Mouse (Mus musculus): Measurements from ENCODE around the gene Gabrr3. TPM values are rescaled to one million over a fixed set of nuclear protein-coding genes. Genes with fewer than 3 reads are reported as not detected.

The Gabrr3 gene
- polyA plus RNA-seq (2016; fragmentation: Nextera tagmentation; extraction: Ambion mirVana), result not detected in 2 replicates

DNA sequence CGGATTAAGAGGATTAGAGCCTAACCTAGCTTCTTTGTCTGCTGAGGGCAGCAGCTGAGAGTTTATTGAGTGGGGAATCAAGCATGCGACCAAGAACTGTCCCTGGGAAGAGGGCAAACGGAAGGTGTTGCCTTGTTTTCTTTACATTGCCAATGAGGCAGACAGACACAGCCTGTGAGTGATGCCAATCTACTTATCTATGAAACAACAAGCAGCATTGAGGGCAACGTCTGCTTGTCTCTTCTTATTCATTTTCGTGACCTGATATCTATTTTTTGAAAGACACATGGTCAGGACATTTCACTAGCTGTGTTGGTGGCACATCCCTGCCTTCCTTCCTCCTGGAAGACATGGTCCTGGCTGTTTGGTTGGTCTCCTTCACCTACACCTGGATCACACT is at the start of gene Gabrr3:
Gene Gabrr3 (plus strand): TSS at position 301 of the 400 bp plus-strand sequence.
- Histone ChIP-seq H3K27me3 (replicated peaks) (no peaks in the 10 kb centered on the region), H3K27ac (ENCODE audit: poor library complexity, severe bottlenecking) (no peak within 1 kb of the TSS), H3K4me2 (no peak within 1 kb of the TSS), H3K9me3 (replicated peaks) (no peaks in the 10 kb centered on the region), H3K36me3 (no peaks in the 10 kb centered on the region), H3K9ac (no peak within 1 kb of the TSS), H3K4me1 (replicated peaks) (no peaks in the 10 kb centered on the region), H3K4me3 (no peak within 1 kb of the TSS)
- ATAC-seq (ENCODE audit: insufficient number of reproducible peaks, low FRiP score), result no peak
- 59% methylated on average over 5 of the region's 5 CpGs for WGBS

DNA sequence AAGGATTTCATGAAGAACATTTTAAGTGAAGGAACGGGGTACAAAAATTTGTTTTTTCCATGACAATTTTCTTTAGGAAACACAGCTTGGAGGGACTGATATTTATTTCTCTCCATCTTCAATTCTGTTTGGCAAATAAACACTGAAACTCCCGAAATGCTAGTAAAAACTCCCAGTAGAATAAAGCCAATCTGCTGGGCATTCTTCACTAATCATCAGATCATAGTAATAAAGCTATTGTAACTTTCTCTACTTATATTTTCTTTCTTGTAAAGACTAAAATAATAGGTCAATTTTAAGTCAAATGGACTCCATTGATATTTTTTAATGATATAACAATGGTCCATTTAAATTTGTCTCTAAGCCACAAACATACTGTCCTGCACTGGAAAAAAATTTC is 43.2 kb upstream of the Gabrr3 start, which contains the start of gene Olfr209:
Gene Olfr209 (minus strand): TSS at position 101 of the 400 bp plus-strand sequence.
- Histone ChIP-seq H3K4me2 (no peak within 1 kb of the TSS), H3K27ac (ENCODE audit: poor library complexity, severe bottlenecking) (no peak within 1 kb of the TSS), H3K9ac (no peak within 1 kb of the TSS), H3K36me3 (no peaks in the 10 kb centered on the region), H3K9me3 (replicated peaks) (no peaks in the 10 kb centered on the region), H3K27me3 (replicated peaks) (no peaks in the 10 kb centered on the region), H3K4me3 (no peak within 1 kb of the TSS), H3K4me1 (replicated peaks) (no peaks in the 10 kb centered on the region)
- no peak for ATAC-seq (ENCODE audit: insufficient number of reproducible peaks, low FRiP score)
- 62% methylated on average over 2 of the region's 2 CpGs for WGBS

DNA sequence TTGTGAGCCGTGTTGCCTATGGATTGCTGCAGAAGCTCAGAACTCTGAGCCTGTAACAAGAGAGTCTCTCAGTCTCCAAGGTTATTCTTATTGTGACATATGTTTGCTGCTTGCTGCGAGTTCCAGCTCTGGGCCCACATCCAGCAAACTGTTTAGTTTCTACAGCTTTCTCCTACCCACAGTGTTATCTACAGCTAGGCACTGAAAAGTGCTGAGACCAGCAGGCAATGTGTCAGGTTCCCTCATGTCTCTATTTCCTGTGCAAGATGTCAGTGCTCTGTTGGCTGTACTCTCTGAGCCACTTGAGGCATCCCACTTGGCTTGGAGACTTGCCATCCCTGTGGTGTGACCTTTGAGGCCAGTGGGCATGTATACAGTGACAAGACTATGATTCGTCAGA is 13.8 kb upstream of the Gabrr3 start:
- H3K27me3 ChIP-seq (replicated peaks), result no peaks in the 10 kb centered on the region

DNA sequence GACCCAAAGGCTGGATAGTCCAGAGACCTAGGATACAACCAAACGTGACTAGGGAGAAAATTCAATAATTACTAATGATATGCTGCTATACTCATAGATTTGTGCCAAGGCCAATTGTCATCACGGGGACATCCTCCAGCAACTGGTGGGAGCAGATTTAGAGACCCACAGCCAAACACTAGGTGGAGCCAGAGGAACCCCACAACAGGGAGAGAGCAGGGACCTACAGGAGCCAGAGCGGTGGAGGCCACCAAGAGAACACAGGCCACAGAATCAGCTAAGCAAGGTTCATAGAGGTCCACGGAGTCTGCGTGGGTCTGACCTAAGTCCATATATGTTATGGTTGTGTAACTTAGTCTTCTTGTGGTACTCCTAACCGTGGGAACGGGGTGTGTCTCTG is 6.0 kb upstream of the Gabrr3 start:
- Histone ChIP-seq H3K9me3 (replicated peaks) (0 out of 2 replicates have a peak, but pooled peaks cover 4% of the 10 kb centered on the region), H3K27ac (ENCODE audit: poor library complexity, severe bottlenecking) (no peak overlapping the region), H3K4me3 (no peak overlapping the region), H3K4me2 (no peak overlapping the region), H3K36me3 (no peaks in the 10 kb centered on the region), H3K27me3 (replicated peaks) (no peaks in the 10 kb centered on the region), H3K4me1 (replicated peaks) (no peaks in the 10 kb centered on the region), H3K9ac (no peak overlapping the region)
- 60% methylated on average over 7 of the region's 7 CpGs for WGBS
- no peak for ATAC-seq (ENCODE audit: insufficient number of reproducible peaks, low FRiP score)

More for the DNA sequence above, 13.8 kb upstream of the Gabrr3 start:
- WGBS, result 59% methylated on average over 3 of the region's 3 CpGs
- H3K4me2 ChIP-seq, result no peak overlapping the region
- no peaks in the 10 kb centered on the region for H3K36me3 ChIP-seq
- H3K9me3 ChIP-seq (replicated peaks), result 0 out of 2 replicates have a peak, but pooled peaks cover 4% of the 10 kb centered on the region
- H3K4me1 ChIP-seq (replicated peaks), result no peaks in the 10 kb centered on the region
- H3K4me3 ChIP-seq, result no peak overlapping the region
- H3K27ac ChIP-seq (ENCODE audit: poor library complexity, severe bottlenecking), result no peak overlapping the region
- ATAC-seq (ENCODE audit: insufficient number of reproducible peaks, low FRiP score), result no peak
- H3K9ac ChIP-seq, result no peak overlapping the region

DNA sequence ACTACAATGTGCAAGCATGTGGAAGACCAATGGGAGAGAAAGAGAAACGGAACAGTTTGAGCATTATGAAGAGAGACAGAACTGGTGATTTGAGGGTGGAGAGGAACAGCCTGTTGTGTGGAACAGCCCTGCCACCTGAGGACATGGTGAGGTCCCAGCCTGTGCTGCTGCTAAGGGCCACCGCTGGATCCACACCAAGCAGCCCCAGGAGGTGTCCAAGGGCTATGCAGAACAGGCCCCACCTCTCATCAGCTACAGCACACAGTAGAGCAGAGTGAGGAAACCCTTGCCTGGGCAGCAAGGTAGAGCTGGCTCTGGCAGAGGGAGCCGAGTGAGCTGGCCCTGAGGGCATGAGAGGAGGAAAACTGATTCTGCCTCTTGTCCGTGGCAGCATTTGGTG is 5.1 kb upstream of the Gabrr3 start:
- no peaks in the 10 kb centered on the region for H3K4me1 ChIP-seq (replicated peaks)
- ATAC-seq (ENCODE audit: insufficient number of reproducible peaks, low FRiP score), result 0 out of 2 replicates have a peak, but pooled peaks have one; percentile 6
- WGBS, result 70% methylated on average over 4 of the region's 4 CpGs

DNA sequence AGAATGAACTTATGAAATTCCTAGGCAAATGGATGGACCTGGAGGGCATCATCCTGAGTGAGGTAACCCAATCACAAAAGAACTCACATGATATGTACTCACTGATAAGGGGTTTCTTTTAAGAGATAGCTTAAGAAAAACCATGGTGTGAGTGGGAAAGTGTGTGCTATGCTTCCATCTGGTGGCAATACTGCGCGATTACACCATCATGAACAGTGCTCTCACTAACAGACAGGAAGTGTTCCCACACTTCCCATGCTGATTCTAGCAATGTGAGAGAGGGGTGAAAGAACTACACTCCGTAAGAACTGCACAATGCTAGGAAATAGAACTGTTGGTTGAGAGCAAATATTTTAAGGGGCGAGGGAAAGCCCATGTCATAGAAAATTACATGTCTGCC is 3.4 kb upstream of the Gabrr3 start:
- Histone ChIP-seq H3K9me3 (replicated peaks) (no peaks in the 10 kb centered on the region), H3K4me1 (replicated peaks) (no peaks in the 10 kb centered on the region), H3K27ac (ENCODE audit: poor library complexity, severe bottlenecking) (no peak overlapping the region), H3K27me3 (replicated peaks) (no peaks in the 10 kb centered on the region), H3K4me3 (no peak overlapping the region), H3K4me2 (no peak overlapping the region), H3K9ac (no peak overlapping the region), H3K36me3 (no peaks in the 10 kb centered on the region)
- WGBS, result 11% methylated on average over 4 of the region's 4 CpGs
- 0 out of 2 replicates have a peak, but pooled peaks have one; percentile 45 for ATAC-seq (ENCODE audit: insufficient number of reproducible peaks, low FRiP score)

More for the DNA sequence above, 5.1 kb upstream of the Gabrr3 start:
- no peak overlapping the region for H3K9ac ChIP-seq
- H3K27me3 ChIP-seq (replicated peaks), result no peaks in the 10 kb centered on the region
- no peak overlapping the region for H3K4me2 ChIP-seq
- 0 out of 2 replicates have a peak, but pooled peaks cover 4% of the 10 kb centered on the region for H3K9me3 ChIP-seq (replicated peaks)
- H3K27ac ChIP-seq (ENCODE audit: poor library complexity, severe bottlenecking), result no peak overlapping the region
- H3K4me3 ChIP-seq, result no peak overlapping the region
- H3K36me3 ChIP-seq, result no peaks in the 10 kb centered on the region

DNA sequence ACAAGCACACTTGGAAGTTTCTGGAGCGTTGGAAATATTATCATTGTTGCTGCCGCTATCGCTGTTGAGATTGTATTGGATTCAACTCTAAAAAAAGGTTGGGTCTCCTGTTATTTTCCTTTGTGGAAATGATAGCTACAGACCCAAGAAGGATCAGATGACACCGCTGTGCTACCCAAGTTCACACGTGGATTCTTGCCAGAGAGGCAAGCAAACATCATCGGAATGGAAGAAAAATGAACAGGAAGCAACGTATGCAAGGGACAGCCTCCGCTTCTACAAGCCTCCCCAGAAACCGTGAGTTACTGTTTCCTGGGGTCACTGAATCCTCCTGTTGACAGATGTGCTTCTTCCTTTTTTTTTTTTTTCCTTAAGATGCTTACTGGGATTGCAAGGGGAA is 2.3 kb upstream of the Gabrr3 start:
- ATAC-seq (ENCODE audit: insufficient number of reproducible peaks, low FRiP score), result no peak
- WGBS, result 63% methylated on average over 9 of the region's 9 CpGs

DNA sequence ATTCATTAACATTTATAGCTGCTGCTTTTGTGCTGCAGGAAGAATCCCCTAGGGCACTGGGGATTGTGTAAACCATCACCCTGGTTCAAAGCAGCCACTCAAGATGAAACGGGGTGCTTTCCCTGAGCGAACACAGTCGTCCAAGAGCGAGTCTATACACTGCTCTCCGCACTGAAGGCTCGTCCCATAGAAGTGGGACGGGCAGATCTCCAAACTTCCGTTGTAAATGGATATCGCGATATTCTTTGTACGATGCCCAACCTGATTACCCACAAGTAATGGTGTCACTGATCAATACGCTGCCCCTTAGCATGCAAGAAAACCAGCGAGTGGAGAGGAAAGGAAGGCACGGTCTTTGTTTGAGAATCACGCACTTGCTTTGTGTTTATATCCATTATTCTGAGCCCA is 2.2 kb downstream of the Gabrr3 start:
- Histone ChIP-seq H3K27me3 (replicated peaks) (no peaks in the 10 kb centered on the region), H3K27ac (ENCODE audit: poor library complexity, severe bottlenecking) (no peak overlapping the region), H3K36me3 (no peaks in the 10 kb centered on the region), H3K9me3 (replicated peaks) (no peaks in the 10 kb centered on the region), H3K4me3 (no peak overlapping the region), H3K4me2 (no peak overlapping the region), H3K9ac (no peak overlapping the region), H3K4me1 (replicated peaks) (no peaks in the 10 kb centered on the region)
- ATAC-seq (ENCODE audit: insufficient number of reproducible peaks, low FRiP score), result no peak
- 83% methylated on average over 15 of the region's 15 CpGs for WGBS

More for the DNA sequence above, 2.3 kb upstream of the Gabrr3 start:
- no peak overlapping the region for H3K27ac ChIP-seq (ENCODE audit: poor library complexity, severe bottlenecking)
- no peak overlapping the region for H3K9ac ChIP-seq
- no peak overlapping the region for H3K4me2 ChIP-seq
- no peaks in the 10 kb centered on the region for H3K27me3 ChIP-seq (replicated peaks)
- H3K9me3 ChIP-seq (replicated peaks), result no peaks in the 10 kb centered on the region
- H3K36me3 ChIP-seq, result no peaks in the 10 kb centered on the region
- no peak overlapping the region for H3K4me3 ChIP-seq
- H3K4me1 ChIP-seq (replicated peaks), result no peaks in the 10 kb centered on the region

DNA sequence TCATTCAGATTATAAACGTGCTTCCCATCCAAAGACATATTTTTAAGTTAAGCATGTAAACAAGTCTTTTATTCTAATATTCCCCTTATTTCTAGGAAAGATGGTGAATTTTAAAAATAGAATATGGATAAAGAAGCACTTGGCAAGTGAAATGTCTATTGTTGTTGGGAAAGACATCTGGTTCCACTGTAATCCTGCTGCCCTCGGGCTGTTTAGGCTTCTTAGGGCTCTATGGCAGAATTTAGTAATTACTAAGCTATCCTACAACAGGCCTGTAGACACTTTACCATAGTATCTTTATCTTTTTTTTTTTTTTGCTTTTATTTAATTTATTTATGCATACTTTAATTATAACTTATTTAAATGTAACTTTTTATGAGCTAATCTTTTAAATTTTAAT is 2.7 kb downstream of the Gabrr3 start:
- 66% methylated on average over 2 of the region's 2 CpGs for WGBS
- Histone ChIP-seq H3K9me3 (replicated peaks) (no peaks in the 10 kb centered on the region), H3K4me3 (no peak overlapping the region), H3K4me2 (no peak overlapping the region), H3K27ac (ENCODE audit: poor library complexity, severe bottlenecking) (no peak overlapping the region), H3K4me1 (replicated peaks) (no peaks in the 10 kb centered on the region), H3K9ac (no peak overlapping the region), H3K27me3 (replicated peaks) (no peaks in the 10 kb centered on the region), H3K36me3 (no peaks in the 10 kb centered on the region)
- ATAC-seq (ENCODE audit: insufficient number of reproducible peaks, low FRiP score), result no peak

DNA sequence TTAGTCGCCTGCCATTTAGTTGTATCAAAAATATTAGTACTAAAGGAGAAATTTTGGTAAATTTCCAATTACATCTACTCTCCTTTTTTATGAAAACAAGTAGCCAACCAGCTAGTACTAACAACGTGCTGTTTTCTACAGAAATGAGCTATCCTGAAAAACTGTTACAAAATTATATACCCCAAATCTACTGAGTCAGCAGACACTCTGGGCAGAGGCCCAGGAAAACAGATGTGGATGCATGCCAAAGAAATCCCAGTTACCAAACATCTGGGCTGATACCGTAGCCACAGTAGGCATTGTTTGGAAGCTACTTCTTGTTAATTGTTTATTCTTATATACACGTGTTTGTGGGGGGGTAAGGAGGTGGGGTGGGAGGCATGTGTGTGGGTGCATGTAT is 6.3 kb downstream of the Gabrr3 start:
- ATAC-seq (ENCODE audit: insufficient number of reproducible peaks, low FRiP score), result no peak
- H3K27me3 ChIP-seq (replicated peaks), result no peaks in the 10 kb centered on the region
- 61% methylated on average over 4 of the region's 4 CpGs for WGBS
- no peaks in the 10 kb centered on the region for H3K36me3 ChIP-seq
- no peaks in the 10 kb centered on the region for H3K9me3 ChIP-seq (replicated peaks)
- no peak overlapping the region for H3K27ac ChIP-seq (ENCODE audit: poor library complexity, severe bottlenecking)
- no peak overlapping the region for H3K4me3 ChIP-seq
- H3K4me1 ChIP-seq (replicated peaks), result no peaks in the 10 kb centered on the region
- no peak overlapping the region for H3K4me2 ChIP-seq
- no peak overlapping the region for H3K9ac ChIP-seq

DNA sequence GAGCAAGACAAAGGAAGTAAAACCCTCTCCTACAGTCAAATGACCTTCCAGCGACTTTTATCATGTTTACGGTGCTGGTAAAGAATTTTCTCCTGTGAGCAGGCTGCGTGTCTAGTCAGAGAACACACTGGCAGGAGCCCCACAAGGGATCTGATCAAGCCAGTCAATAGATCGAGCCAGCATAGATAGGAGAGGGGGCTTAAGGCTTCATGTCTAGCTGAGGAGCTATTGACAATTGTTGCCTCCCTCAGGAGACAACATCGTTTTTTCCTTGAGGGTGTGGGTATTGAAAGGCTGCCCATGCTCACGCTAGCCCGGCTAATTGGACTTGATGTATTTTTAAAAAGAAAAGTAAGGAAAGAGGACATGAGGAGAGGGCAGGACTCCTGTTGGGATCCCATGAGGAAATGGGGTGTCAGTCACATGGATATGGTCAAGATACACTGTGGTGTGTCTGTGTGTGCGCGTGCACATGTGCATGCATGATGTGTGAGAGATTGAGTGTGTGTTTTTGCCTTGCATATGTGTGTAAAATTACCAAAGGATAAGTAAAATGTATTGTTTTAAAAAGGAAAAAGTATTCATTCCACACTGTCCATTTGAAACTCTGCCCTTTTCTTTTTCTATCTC is 13.2 kb downstream of the Gabrr3 start:
- 50% methylated on average over 9 of the region's 9 CpGs for WGBS
- H3K36me3 ChIP-seq, result no peaks in the 10 kb centered on the region
- no peak overlapping the region for H3K4me2 ChIP-seq
- H3K9me3 ChIP-seq (replicated peaks), result no peaks in the 10 kb centered on the region
- no peak for ATAC-seq (ENCODE audit: insufficient number of reproducible peaks, low FRiP score)
- H3K4me1 ChIP-seq (replicated peaks), result no peaks in the 10 kb centered on the region
- H3K9ac ChIP-seq, result no peak overlapping the region
- no peak overlapping the region for H3K27ac ChIP-seq (ENCODE audit: poor library complexity, severe bottlenecking)
- no peak overlapping the region for H3K4me3 ChIP-seq
- H3K27me3 ChIP-seq (replicated peaks), result no peaks in the 10 kb centered on the region

DNA sequence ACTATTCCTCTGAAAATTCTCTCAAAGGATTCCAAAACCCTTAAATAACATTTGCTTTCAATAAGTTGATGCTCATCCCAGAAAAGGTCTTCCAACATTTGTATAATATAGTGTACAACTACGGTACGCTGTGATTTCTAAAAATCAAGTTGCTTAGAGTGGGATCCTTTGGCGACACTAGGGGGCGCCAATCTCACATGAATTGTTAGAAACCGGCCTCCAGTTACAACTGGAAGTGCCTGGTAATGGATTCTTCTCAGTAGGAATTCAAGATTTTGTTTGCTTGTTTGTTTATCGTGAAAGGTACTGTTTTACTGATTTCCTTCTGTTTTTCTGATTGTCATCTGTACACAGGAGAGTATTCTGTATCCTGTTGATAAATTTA is 13.7 kb downstream of the Gabrr3 start:
- H3K9ac ChIP-seq, result no peak overlapping the region
- 14% methylated on average over 6 of the region's 6 CpGs for WGBS
- H3K9me3 ChIP-seq (replicated peaks), result no peaks in the 10 kb centered on the region
- H3K27ac ChIP-seq (ENCODE audit: poor library complexity, severe bottlenecking), result no peak overlapping the region
- H3K4me3 ChIP-seq, result no peak overlapping the region
- no peak overlapping the region for H3K4me2 ChIP-seq
- H3K27me3 ChIP-seq (replicated peaks), result no peaks in the 10 kb centered on the region
- no peak for ATAC-seq (ENCODE audit: insufficient number of reproducible peaks, low FRiP score)
- no peaks in the 10 kb centered on the region for H3K4me1 ChIP-seq (replicated peaks)
- H3K36me3 ChIP-seq, result no peaks in the 10 kb centered on the region
